Mouse (Mus musculus): ENCODE measurements around the gene Fnip2. TPM values are rescaled to one million over a fixed set of nuclear protein-coding genes. Genes with fewer than 3 reads are reported as not detected.

The Fnip2 gene
- total RNA-seq, 2 experiments from 2014 or later = 21.6 to 23.1 TPM

DNA sequence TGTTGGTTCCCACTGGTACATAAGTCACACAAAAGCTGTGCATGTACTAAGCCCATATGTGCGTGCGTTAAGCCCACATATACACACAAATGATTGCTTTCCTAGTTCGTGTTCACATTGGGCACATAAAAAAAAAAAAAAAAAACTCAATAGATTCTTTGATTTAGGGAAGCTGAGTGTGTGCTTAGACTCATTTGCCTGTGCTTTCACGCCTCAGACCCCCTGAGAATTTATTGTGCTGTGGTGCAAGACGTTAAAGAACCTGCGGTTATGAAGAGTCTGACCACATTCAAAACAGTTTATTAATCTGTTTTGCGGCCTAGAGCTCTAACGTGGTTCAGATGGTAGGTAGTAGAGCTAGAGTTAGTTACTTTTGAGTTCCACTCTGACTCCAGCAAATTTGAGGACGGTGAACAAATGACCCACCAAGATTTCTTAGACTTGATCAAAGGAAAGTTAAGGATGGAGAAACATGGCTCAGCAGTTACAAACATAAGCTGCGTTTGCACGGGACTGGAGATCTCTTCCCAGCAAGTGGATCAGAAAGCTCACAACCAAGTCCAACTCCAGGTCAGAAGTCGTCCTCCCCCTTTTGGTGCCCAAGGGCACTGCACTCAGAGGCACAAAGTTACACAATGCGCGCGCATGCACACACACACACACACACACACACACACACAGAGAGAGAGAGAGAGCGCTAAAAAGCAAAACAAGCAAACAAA is 1.2 kb upstream of the Fnip2 start:
- intact Hi-C loops (cut with DNase I) = loop anchor here (5.0 to 10.0 kb wide), 2 partner anchors 51 to 284 kb away; partner anchors contain the start of gene Rapgef2
- DNase-seq (ENCODE audit: extremely low spot score in 1 of 2, low spot score in 2 of 2) = no peak

DNA sequence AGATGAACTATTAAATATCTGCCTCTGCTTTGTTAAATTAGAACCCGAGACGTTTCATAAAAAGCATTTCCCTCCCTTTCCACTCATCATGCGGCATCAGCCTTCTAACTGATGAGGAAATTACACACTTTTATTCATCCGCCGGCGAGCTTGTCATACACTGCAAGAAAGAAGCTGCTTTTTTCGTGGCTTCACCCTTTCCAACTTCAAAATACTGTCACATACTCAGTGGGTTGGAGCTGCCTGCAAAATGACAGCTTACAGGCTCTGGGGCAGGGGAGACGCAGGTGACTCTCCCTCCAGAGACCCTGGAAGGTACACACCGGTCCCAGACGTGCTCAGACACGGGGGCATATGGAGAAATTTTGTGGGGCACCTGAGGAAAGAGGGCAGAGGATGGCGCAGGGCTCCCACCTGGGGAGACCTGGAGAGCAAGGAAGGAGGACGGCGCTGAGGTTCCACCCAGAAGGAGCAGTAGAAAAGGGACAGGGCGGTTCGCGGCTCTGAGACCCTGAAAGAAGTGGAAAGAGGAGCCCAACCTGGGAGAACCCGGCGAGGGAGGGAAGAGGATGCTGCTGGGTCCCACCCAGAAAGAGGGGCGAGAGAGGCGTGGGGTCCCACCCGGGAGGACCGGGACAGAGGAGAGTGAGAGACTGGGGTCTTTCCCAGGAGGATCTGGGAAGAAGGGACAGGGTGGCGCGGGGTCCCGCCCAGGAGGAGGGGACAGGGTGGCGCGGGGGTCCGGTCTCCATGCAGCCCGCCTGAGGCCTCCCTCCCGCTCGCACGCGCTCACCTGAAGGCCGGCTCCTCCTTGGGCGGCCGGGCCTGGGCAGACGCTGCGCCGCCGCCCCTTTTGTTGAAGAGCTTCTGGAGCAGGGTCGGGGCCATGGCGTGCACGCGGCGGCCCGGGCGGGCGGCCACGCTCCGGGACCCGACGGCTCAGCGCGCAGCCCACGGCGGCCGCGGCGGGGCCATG is 592 bp downstream of the Fnip2 start:
- intact Hi-C loops (cut with DNase I) = loop anchor here (5.0 to 10.0 kb wide), 2 partner anchors 50 to 282 kb away; partner anchors contain the start of gene Rapgef2
- peak in 1 of 2 experiments; percentile 68 for DNase-seq (ENCODE audit: extremely low spot score in 1 of 2, low spot score in 2 of 2)

- DNase-seq (ENCODE audit: extremely low spot score in 1 of 2, low spot score in 2 of 2) = no peak
- intact Hi-C loops (cut with DNase I) = loop anchor here (5.0 to 10.0 kb wide), 2 partner anchors 48 to 280 kb away; partner anchors contain the start of gene Rapgef2
These were observed 2.6 kb downstream of the Fnip2 start for GRCm38 (mm10) chr3:79564875-79565606.

DNA sequence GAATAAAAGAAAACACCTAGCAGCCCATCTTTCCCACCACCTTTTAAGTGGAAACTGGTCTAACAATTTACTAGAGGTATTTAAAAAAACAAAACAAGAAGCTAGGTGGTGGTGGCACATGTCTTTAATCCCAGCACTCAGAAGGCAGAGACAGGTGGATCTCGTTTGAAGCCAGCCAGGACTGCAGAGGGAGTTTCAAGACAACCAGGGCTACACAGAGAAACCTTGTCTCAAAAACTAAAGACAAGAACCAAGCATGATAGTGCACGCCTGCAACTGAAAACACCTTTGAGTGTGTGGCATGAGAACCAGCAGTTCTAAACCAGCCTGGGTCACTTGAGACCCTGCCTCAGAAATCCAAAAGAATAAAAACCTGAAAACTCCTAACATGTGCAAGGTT is 4.1 kb downstream of the Fnip2 start:
- no peak for DNase-seq (ENCODE audit: extremely low spot score in 1 of 2, low spot score in 2 of 2)
- intact Hi-C loops (cut with DNase I) = loop anchor here (10.0 kb wide), 1 partner anchor 279 kb away; the partner anchor contains the start of gene Rapgef2

GRCm38 (mm10) chr3:79561784-79562715 is 5.5 kb downstream of the Fnip2 start:
- no peak for DNase-seq (ENCODE audit: extremely low spot score in 1 of 2, low spot score in 2 of 2)
- intact Hi-C loops (cut with DNase I) = loop anchor here (10.0 kb wide), 1 partner anchor 277 kb away; the partner anchor contains the start of gene Rapgef2

- no peak for DNase-seq (ENCODE audit: extremely low spot score in 1 of 2, low spot score in 2 of 2)
- intact Hi-C loops (cut with DNase I) = loop anchor here (10.0 kb wide), 1 partner anchor 276 kb away; the partner anchor contains the start of gene Rapgef2
These were observed 7.0 kb downstream of the Fnip2 start for GRCm38 (mm10) chr3:79560555-79560954.

DNA sequence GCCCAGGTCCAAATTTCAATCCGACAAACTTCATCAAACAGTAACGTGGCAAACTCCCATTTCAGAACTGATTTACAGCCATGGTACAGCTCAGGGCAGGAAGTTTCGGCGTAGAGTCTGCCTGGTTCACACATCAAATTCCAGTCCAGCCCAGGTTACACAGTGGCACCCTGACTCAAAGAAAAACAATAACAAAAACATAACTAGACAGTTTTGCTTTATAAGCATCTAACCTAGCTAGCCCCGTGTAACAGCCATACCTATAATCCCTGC is 7.9 kb downstream of the Fnip2 start:
- no peak for DNase-seq (ENCODE audit: extremely low spot score in 1 of 2, low spot score in 2 of 2)

GRCm38 (mm10) chr3:79559021-79559772 is 8.4 kb downstream of the Fnip2 start:
- intact Hi-C loops (cut with DNase I) = no loop called here
- peak; percentile 42 to 75 for DNase-seq (ENCODE audit: extremely low spot score in 1 of 2, low spot score in 2 of 2)

More for the DNA sequence above, 7.9 kb downstream of the Fnip2 start:
- intact Hi-C loops (cut with DNase I) = loop anchor here (10.0 kb wide), 1 partner anchor 275 kb away; the partner anchor contains the start of gene Rapgef2

DNA sequence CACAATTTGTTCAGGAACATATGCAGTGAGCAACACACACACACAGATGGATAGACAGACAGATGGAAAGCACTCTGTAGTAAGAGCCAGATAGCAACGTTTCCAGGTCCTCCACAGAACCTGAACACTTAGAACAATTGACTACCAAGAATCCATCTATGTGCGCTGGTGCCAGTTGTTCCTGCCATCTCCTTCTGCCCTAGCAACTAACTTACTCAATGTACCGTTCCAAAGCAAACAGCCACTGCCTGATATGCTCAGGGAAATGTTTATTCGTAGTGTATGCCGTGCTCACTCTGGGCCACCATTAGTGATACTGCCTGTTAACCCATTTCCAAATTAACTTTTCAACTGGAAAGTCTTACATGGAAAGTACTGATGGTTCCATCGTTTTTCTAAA is 12.5 kb downstream of the Fnip2 start:
- intact Hi-C loops (cut with DNase I) = no loop called here
- no peak for DNase-seq (ENCODE audit: extremely low spot score in 1 of 2, low spot score in 2 of 2)

DNA sequence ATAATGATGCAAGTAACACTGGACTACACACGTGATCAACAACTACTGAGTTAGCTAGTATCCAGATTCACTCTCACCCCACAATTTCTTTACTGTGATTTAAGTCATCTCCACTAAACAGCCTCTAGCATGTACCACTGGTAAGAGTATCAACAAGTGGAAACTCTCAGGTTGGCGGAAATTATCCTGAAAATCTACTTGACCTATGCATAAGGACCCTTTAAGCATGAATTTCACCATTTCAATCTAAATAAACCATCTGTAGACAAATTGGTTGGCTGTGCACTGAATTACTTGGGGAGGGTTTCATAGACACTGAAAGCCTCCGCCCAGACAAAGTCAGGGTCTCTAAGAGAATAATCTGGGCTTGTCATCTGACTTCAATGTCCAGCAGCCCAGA is 13.8 kb downstream of the Fnip2 start:
- no peak for DNase-seq (ENCODE audit: extremely low spot score in 1 of 2, low spot score in 2 of 2)
- intact Hi-C loops (cut with DNase I) = no loop called here

DNA sequence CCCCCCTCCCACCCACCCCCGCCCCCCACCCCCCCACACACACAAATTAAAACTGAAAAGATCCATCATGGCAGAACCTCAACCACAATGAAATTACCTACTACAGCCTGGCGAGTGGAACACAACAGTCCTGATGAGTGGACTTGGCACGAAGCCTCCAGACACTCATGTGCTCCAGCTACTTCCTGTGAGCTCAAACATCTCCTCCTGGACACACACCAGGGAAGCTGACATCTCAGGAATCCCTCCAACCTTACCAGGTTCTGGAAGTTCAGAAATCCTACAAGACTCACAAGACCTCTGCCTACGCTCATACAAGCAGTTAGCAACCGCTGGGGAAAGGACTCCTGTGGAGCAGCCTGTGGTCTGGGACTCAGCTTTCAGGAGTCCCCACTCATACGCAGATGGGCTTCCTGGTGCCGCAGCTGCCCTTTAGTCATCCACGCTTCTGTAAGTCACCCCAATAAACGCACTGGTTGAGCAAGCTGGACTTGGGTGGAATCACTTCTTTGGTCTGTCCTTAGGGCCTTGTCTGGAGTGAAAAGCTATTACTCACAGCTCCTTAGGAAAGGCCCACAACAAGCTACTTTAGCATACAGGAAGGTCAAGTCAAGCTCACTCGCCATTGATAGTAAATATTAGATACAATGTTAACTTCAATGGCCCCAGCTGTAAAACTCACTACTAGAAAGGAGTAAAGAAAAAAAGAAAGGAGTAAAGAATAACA is 15.6 kb downstream of the Fnip2 start:
- peak in 1 of 2 experiments; percentile 37 for DNase-seq (ENCODE audit: extremely low spot score in 1 of 2, low spot score in 2 of 2)
- intact Hi-C loops (cut with DNase I) = no loop called here

DNA sequence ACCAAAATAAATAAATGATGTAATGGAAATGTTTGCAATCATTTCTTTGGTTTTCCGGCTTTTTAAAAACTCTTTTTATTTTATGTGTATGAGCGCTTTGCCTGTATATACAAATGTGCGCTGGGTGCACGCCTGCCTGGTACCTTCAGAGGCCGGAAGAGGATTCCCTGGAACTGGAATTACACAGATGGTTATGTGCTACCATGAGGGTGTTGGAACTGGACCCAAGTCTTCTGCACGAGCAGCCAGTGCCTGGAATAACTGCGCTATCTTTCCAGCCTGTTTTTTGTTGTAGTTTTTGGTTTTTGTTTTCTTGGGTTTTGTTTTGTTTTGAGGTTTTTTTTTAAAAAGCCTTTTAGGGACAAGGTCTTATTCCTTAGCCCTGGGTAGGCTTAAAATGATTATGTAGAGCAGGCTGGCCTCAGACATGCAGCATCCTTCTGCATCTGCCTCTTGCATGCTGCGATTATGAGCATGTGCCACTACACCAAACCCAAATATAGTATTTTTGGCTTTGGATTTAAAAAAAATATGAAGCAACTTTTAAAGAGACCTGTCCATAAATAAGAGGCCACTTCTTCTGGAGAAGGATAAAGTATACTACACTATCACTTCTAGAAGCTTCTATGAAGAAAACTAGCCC is 17.7 kb downstream of the Fnip2 start:
- intact Hi-C loops (cut with DNase I) = no loop called here
- no peak for DNase-seq (ENCODE audit: extremely low spot score in 1 of 2, low spot score in 2 of 2)

DNA sequence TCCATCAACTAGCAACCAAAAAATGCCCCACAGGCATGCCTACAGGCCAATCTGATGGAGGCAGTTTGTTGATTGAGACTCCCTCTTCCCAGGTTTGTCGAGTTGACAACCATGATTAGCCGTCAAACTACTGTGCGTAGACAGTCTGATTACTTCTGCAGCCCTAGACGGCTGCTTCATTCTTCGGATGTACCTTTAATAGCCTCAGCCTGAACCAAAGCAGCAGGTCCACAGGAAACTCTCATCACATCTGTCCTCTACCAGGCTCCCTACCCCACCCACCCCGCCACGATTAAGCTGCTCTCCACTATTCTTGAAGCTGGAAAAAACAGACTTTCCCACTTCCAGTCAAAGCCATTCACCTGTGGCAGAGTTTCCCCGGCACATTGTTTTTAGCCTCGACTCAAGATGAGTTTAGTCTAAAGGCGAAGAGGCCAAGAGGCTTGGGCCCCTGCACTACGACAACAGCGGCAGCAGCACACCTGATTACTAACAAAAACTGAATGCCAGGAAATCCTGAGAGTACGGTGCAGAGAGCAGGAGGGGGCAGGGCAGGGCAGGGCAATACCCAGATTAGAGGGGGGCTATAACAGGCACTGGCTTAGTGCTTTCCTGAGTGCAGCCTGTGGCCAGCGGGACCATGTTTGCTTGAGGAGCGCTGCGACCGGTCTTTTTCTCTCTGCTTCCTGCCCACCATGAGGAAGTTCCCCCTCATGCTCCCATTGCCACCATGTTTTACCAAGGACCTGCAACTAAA is 18.7 kb downstream of the Fnip2 start:
- peak in 1 of 2 experiments; percentile 41 for DNase-seq (ENCODE audit: extremely low spot score in 1 of 2, low spot score in 2 of 2)
- intact Hi-C loops (cut with DNase I) = no loop called here

DNA sequence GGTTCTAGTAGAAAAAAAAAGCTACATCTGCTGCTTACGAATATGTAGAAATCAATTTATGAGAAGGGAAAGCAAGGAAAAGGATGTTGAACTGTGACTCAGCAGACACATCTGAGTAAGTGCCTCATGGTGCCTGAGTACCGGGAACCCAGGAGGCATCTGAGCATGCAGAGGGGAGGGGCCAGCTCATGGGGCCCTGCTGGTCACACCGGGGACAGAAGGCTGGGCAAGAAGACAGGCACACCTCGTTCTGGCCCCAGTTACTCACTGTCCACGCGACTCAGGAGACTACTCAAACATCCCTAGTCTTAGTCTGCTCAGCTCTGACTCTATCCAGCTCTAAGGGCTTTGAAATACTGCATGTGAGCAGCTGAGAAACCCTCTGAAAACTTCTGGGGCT is 25.0 kb downstream of the Fnip2 start:
- intact Hi-C loops (cut with DNase I) = no loop called here
- DNase-seq (ENCODE audit: extremely low spot score in 1 of 2, low spot score in 2 of 2) = no peak

- intact Hi-C loops (cut with DNase I) = no loop called here
- DNase-seq (ENCODE audit: extremely low spot score in 1 of 2, low spot score in 2 of 2) = no peak
These were observed 27.9 kb downstream of the Fnip2 start for GRCm38 (mm10) chr3:79539656-79540055.
